Mouse (Mus musculus): ENCODE results near the gene Klf12. TPM values are rescaled to one million over a fixed set of nuclear protein-coding genes. Genes with fewer than 3 reads are reported as not detected.
A peak's percentile ranks its signal among the peaks of the same experiment; 100 is the strongest.

The Klf12 gene
- polyA plus RNA-seq, 1 experiment from 2014 or later = 50.3 TPM

DNA sequence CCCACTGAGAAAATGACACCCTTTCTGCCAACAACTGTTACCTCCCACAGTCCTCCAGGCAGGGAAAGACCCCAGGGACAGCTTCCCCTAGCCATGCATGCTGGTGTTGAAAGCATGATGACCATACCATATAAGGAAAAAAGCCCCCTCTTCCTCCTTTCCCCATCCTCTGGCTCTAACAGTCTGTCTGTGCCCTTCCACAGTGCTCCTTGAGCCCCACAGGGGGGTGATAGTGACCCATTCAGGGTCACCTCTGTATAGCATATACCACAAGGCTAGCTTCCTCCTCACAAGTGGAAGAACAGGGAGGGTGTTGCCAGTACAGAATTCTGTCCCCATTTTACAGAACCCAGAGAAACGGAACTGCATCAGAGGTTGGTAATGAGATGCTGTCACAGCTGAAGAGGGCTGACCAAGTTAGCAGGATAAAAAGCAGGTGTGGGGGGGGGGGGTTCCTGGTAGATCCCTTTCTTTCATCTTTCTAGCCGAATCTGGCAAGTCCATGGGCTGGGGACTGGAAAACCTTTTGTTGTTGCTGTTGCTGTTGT lies 214.9 kb downstream of the Klf12 start:
- H3K27me3 ChIP-seq = no peaks in the 10 kb centered on the region
- no peaks in the 10 kb centered on the region for H3K9me3 ChIP-seq
- peaks cover 7% of the 10 kb centered on the region; the same call in 1 of the 2 replicates for H3K4me1 ChIP-seq
- ATAC-seq (ENCODE audit: low FRiP score, low read depth) = 0 out of 2 replicates have a peak, but pooled peaks have one; percentile 56
- H3K4me3 ChIP-seq = no peak overlapping the region
- 50% methylated on average over 2 of the region's 2 CpGs for WGBS
- H3K4me2 ChIP-seq (replicated peaks) = no peak overlapping the region
- peak overlapping the region; percentile 35; the same call in 1 of the 2 replicates for H3K27ac ChIP-seq (replicated peaks)
- no peaks in the 10 kb centered on the region for H3K36me3 ChIP-seq
- H3K9ac ChIP-seq (replicated peaks) = no peak overlapping the region

GRCm38 (mm10) chr14:100068715-100069114 lies 215.8 kb downstream of the Klf12 start:
- WGBS = 28% methylated on average over 5 of the region's 5 CpGs
- no peaks in the 10 kb centered on the region for H3K9me3 ChIP-seq
- H3K27ac ChIP-seq (replicated peaks) = 0 out of 2 replicates have a peak overlapping the region, but pooled peaks have one; percentile 25
- H3K36me3 ChIP-seq = no peaks in the 10 kb centered on the region
- peak; percentile 62 for ATAC-seq (ENCODE audit: low FRiP score, low read depth)
- no peaks in the 10 kb centered on the region for H3K27me3 ChIP-seq
- no peak overlapping the region for H3K4me3 ChIP-seq
- H3K9ac ChIP-seq (replicated peaks) = no peak overlapping the region
- peaks cover 7% of the 10 kb centered on the region; the same call in 1 of the 2 replicates for H3K4me1 ChIP-seq
- no peak overlapping the region for H3K4me2 ChIP-seq (replicated peaks)

- H3K9ac ChIP-seq (replicated peaks) = no peak overlapping the region
- no peak for ATAC-seq (ENCODE audit: low FRiP score, low read depth)
- no peaks in the 10 kb centered on the region for H3K4me1 ChIP-seq
- H3K36me3 ChIP-seq = no peaks in the 10 kb centered on the region; the same call in 1 of the 2 replicates
- H3K4me3 ChIP-seq = no peak overlapping the region
- H3K27ac ChIP-seq (replicated peaks) = no peak overlapping the region
- no peak overlapping the region for H3K4me2 ChIP-seq (replicated peaks)
- WGBS = 96% methylated on average over 1 of the region's 1 CpGs
- no peaks in the 10 kb centered on the region for H3K9me3 ChIP-seq
- H3K27me3 ChIP-seq = no peaks in the 10 kb centered on the region
Observed at GRCm38 (mm10) chr14:100062516-100062915, 222.0 kb downstream of the Klf12 start.

DNA sequence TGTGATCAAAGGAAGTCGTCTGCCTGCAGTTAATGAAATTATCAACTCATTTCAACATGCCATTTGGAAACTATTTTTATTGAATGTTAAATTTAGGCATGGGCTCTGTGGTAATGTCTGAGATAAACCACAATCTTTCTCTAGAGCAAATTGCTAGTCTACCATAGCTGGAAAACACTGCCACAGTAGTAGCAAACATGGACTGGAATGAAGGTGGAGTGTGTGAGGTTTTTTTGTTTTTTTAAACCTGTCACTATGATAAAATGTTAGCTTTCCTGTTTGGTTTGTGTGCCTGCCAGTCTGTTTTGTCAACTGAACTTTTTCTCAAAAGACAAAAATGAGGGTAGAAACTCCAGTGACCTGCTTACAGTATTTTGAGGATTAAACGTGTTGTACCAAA lies 230.3 kb downstream of the Klf12 start:
- Histone ChIP-seq H3K27me3 (no peaks in the 10 kb centered on the region), H3K4me1 (no peaks in the 10 kb centered on the region), H3K9ac (replicated peaks) (no peak overlapping the region), H3K4me3 (no peak overlapping the region), H3K36me3 (peaks cover 4% of the 10 kb centered on the region; the same call in 1 of the 2 replicates), H3K4me2 (replicated peaks) (no peak overlapping the region), H3K27ac (replicated peaks) (no peak overlapping the region), H3K9me3 (no peaks in the 10 kb centered on the region)
- 88% methylated on average over 2 of the region's 2 CpGs for WGBS
- ATAC-seq (ENCODE audit: low FRiP score, low read depth) = no peak

DNA sequence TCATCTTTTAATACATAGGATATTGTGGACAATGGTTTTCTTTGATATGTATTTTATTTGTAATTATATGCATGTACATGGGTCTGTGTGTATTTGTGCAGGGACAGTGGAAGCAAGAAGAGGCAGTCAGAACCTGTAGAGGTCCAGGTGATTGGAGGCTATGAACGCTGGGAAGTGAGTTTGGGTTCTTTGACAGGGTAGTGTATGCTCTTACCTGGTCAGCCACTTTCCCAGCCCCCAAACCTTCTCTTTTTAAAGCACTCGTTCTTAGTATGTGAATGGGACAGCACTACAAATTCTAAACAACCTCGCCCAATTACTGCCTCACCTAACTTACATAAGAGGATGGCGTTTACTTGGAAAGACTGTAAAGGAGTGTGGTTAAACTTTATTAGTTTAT lies 231.0 kb downstream of the Klf12 start:
- H3K27ac ChIP-seq (replicated peaks) = no peak overlapping the region
- H3K36me3 ChIP-seq = peaks cover 4% of the 10 kb centered on the region; the same call in 1 of the 2 replicates
- ATAC-seq (ENCODE audit: low FRiP score, low read depth) = no peak
- H3K4me2 ChIP-seq (replicated peaks) = no peak overlapping the region
- 92% methylated on average over 4 of the region's 4 CpGs for WGBS
- no peak overlapping the region for H3K4me3 ChIP-seq
- H3K9ac ChIP-seq (replicated peaks) = no peak overlapping the region
- H3K27me3 ChIP-seq = no peaks in the 10 kb centered on the region
- no peaks in the 10 kb centered on the region for H3K4me1 ChIP-seq
- H3K9me3 ChIP-seq = no peaks in the 10 kb centered on the region

DNA sequence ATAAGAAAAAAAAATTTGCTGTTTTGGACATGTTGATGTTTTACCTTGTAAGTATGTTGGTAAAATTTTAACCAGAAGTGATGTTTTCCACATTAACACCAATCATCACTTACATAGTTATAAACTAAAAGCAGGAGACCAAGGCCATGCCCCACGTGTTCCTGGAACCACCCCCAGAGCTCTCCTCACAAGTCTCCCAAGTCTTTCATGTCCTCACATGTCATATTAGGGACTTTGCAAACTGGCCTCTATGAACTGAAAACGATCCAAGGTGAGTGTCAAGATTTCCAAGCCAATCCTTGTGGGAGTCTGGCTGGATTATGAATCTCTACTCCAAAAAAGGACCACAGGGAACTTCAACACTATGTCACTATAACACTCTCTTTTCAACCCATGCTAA lies 231.6 kb downstream of the Klf12 start:
- no peaks in the 10 kb centered on the region for H3K9me3 ChIP-seq
- no peaks in the 10 kb centered on the region for H3K27me3 ChIP-seq
- H3K4me1 ChIP-seq = no peaks in the 10 kb centered on the region
- H3K36me3 ChIP-seq = peaks cover 4% of the 10 kb centered on the region; the same call in 1 of the 2 replicates
- H3K4me3 ChIP-seq = no peak overlapping the region
- ATAC-seq (ENCODE audit: low FRiP score, low read depth) = no peak
- no peak overlapping the region for H3K4me2 ChIP-seq (replicated peaks)
- no peak overlapping the region for H3K9ac ChIP-seq (replicated peaks)
- no peak overlapping the region for H3K27ac ChIP-seq (replicated peaks)
- WGBS = 84% methylated on average over 2 of the region's 2 CpGs

GRCm38 (mm10) chr14:100045431-100045830 lies 239.0 kb downstream of the Klf12 start:
- peaks cover 3% of the 10 kb centered on the region; the same call in 1 of the 2 replicates for H3K4me1 ChIP-seq
- no peak overlapping the region for H3K9ac ChIP-seq (replicated peaks)
- H3K27ac ChIP-seq (replicated peaks) = no peak overlapping the region
- H3K4me3 ChIP-seq = no peak overlapping the region
- H3K4me2 ChIP-seq (replicated peaks) = no peak overlapping the region
- H3K9me3 ChIP-seq = no peaks in the 10 kb centered on the region
- H3K27me3 ChIP-seq = no peaks in the 10 kb centered on the region
- no peak for ATAC-seq (ENCODE audit: low FRiP score, low read depth)
- no peaks in the 10 kb centered on the region for H3K36me3 ChIP-seq

DNA sequence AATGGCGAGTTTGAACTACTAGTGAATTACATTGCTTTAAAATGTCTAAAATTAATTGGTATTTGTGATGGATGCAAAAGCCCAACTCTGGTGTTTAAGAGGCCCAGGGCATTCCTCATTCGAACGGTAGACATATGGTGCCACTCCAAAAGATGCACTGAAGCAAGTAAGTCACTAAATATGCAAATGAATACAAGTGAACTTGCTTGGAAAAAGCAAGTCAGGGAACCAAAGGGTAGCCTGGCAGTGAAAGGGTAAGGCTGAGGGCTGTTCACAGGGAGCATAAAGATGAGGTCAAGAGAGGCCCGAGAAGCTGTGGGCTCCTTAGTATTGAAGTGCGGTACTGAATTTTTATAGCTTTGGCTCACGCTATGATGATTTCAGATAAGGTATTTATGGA lies 242.7 kb downstream of the Klf12 start:
- no peaks in the 10 kb centered on the region for H3K9me3 ChIP-seq
- no peaks in the 10 kb centered on the region for H3K36me3 ChIP-seq
- H3K4me1 ChIP-seq = peaks cover 3% of the 10 kb centered on the region; the same call in 1 of the 2 replicates
- peak; percentile 41; the same call in 1 of the 2 replicates for ATAC-seq (ENCODE audit: low FRiP score, low read depth)
- H3K27me3 ChIP-seq = no peaks in the 10 kb centered on the region
- no peak overlapping the region for H3K9ac ChIP-seq (replicated peaks)
- H3K4me2 ChIP-seq (replicated peaks) = no peak overlapping the region
- WGBS = 52% methylated on average over 6 of the region's 6 CpGs
- no peak overlapping the region for H3K27ac ChIP-seq (replicated peaks)
- no peak overlapping the region for H3K4me3 ChIP-seq

- Histone ChIP-seq H3K4me1 (no peaks in the 10 kb centered on the region), H3K4me3 (no peak overlapping the region), H3K27me3 (no peaks in the 10 kb centered on the region), H3K36me3 (peaks cover 13% of the 10 kb centered on the region), H3K4me2 (replicated peaks) (no peak overlapping the region), H3K27ac (replicated peaks) (no peak overlapping the region), H3K9ac (replicated peaks) (no peak overlapping the region), H3K9me3 (no peaks in the 10 kb centered on the region)
- WGBS = 91% methylated on average over 6 of the region's 6 CpGs
- no peak for ATAC-seq (ENCODE audit: low FRiP score, low read depth)
Observed at GRCm38 (mm10) chr14:100026671-100027070, 257.8 kb downstream of the Klf12 start.

DNA sequence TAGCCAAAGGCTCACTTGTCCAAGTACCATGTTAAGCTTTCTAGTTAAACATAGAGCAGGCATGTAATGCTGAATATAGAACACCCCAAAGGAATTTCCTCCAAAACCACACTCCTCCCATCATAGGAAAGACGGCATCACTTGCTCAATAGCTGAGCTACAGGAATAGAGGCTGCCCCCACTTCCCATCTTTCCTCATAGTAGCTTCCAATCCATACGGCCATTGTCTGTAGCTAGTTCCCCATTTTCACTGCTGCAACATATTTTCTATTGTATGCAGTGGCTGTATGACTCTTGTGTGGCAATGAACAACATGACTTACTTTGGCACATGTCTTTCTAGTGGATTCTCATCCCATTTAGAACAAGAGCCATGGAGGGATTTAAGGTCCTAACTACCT lies 267.3 kb downstream of the Klf12 start:
- no peaks in the 10 kb centered on the region for H3K27me3 ChIP-seq
- no peak overlapping the region for H3K9ac ChIP-seq (replicated peaks)
- H3K9me3 ChIP-seq = no peaks in the 10 kb centered on the region
- H3K36me3 ChIP-seq = peaks cover 10% of the 10 kb centered on the region
- no peak overlapping the region for H3K4me2 ChIP-seq (replicated peaks)
- ATAC-seq (ENCODE audit: low FRiP score, low read depth) = no peak
- H3K27ac ChIP-seq (replicated peaks) = no peak overlapping the region
- 90% methylated on average over 2 of the region's 2 CpGs for WGBS
- no peak overlapping the region for H3K4me3 ChIP-seq
- H3K4me1 ChIP-seq = no peaks in the 10 kb centered on the region

- Histone ChIP-seq H3K9ac (replicated peaks) (no peak overlapping the region), H3K27ac (replicated peaks) (no peak overlapping the region), H3K36me3 (no peaks in the 10 kb centered on the region), H3K4me1 (no peaks in the 10 kb centered on the region), H3K4me3 (no peak overlapping the region), H3K4me2 (replicated peaks) (no peak overlapping the region), H3K9me3 (no peaks in the 10 kb centered on the region), H3K27me3 (no peaks in the 10 kb centered on the region)
- no peak for ATAC-seq (ENCODE audit: low FRiP score, low read depth)
- 72% methylated on average over 5 of the region's 5 CpGs for WGBS
Observed at GRCm38 (mm10) chr14:100010525-100010924, 274.0 kb downstream of the Klf12 start.

- Histone ChIP-seq H3K27ac (replicated peaks) (no peak overlapping the region), H3K9ac (replicated peaks) (no peak overlapping the region), H3K4me2 (replicated peaks) (no peak overlapping the region), H3K4me1 (no peaks in the 10 kb centered on the region), H3K36me3 (no peaks in the 10 kb centered on the region), H3K27me3 (no peaks in the 10 kb centered on the region), H3K9me3 (no peaks in the 10 kb centered on the region), H3K4me3 (no peak overlapping the region)
- 47% methylated on average over 4 of the region's 4 CpGs for WGBS
- ATAC-seq (ENCODE audit: low FRiP score, low read depth) = peak; percentile 69; the same call in 1 of the 2 replicates
Observed at GRCm38 (mm10) chr14:100009790-100010382, 274.6 kb downstream of the Klf12 start.

Measured in midbrain, embryonic 12.5 days (tissue).